In genomic region chr17:3115380-3115974, GRCm38 (mm10) we compare ENCODE assay signal across 7 mouse cellular contexts. TPM values are rescaled to one million over a fixed set of nuclear protein-coding genes. Genes with fewer than 3 reads are reported as not detected.
DNase-seq lines count a peak whose midpoint lies in the region; ATAC-seq and TF ChIP-seq lines count a peak whose summit lies in the region.

No protein-coding gene starts in this region.

- H3K4me1 ChIP-seq in hindbrain, postnatal 0 days (ENCODE audit: insufficient read depth, low read length) = peaks cover 10% of the 10 kb centered on the region
- H3K4me1 ChIP-seq in midbrain, embryonic 10.5 days = peaks cover 31% of the 10 kb centered on the region

- 1% methylated on average over 36 of the region's 47 CpGs for WGBS in hindbrain, postnatal 0 days
- WGBS in midbrain, embryonic 10.5 days = under 1% methylated on average over 45 of the region's 47 CpGs

- ATAC-seq in activated CD4-positive, CD25-positive, alpha-beta regulatory T cell, adult 4 months = peak; percentile 38
- peak; percentile 64 for ATAC-seq in hindbrain, postnatal 0 days

- 0 out of 2 replicates have a peak, but pooled peaks have one; percentile 4 for TF ChIP-seq CTCF in hindbrain, postnatal 0 days (IDR thresholded peaks at IDR 0.05; ENCODE audit: low read depth)

- H3K9ac ChIP-seq in hindbrain, postnatal 0 days (replicated peaks; ENCODE audit: low read length) = peak overlapping the region; percentile 96

- H3K9me3 ChIP-seq in hindbrain, postnatal 0 days (ENCODE audit: low read length) = no peaks in the 10 kb centered on the region
- H3K9me3 ChIP-seq in midbrain, embryonic 10.5 days (replicated peaks) = no peaks in the 10 kb centered on the region; the same call in 1 of the 2 replicates

- peak overlapping the region; percentile 98 for H3K27ac ChIP-seq in hindbrain, postnatal 0 days
- H3K27ac ChIP-seq in midbrain, embryonic 10.5 days (replicated peaks) = peak overlapping the region; percentile 99

- intact Hi-C loops in left cerebral cortex, postnatal 14 days (cut with DNase I) = loop anchor here (5.0 kb wide), 1 partner anchor 87 kb away; no protein-coding TSS in a partner anchor

- H3K4me3 ChIP-seq in hindbrain, postnatal 0 days (ENCODE audit: low read length) = peak overlapping the region; percentile 99
- H3K4me3 ChIP-seq in midbrain, embryonic 10.5 days = peak overlapping the region; percentile 98

- H3K27me3 ChIP-seq in hindbrain, postnatal 0 days (ENCODE audit: insufficient read depth, low read length) = no peaks in the 10 kb centered on the region
- H3K27me3 ChIP-seq in midbrain, embryonic 10.5 days (ENCODE audit: low read depth, poor library complexity, severe bottlenecking) = no peaks in the 10 kb centered on the region

- H3K4me2 ChIP-seq in hindbrain, postnatal 0 days (ENCODE audit: low read depth, low read length) = peak overlapping the region; percentile 77

- peak; percentile 70 to 77 for DNase-seq in cerebellum, postnatal 10 days
- DNase-seq in frontal cortex, postnatal 10 days (ENCODE audit: low spot score in 2 of 2) = peak; percentile 71 to 75
- peak; percentile 55 for DNase-seq in hindbrain, postnatal 0 days (ENCODE audit: low spot score)
- peak; percentile 46 to 69 for DNase-seq in left cerebral cortex, postnatal 14 days (ENCODE audit: low spot score in 2 of 2)
- DNase-seq in midbrain, embryonic 10.5 days (ENCODE audit: low spot score) = peak; percentile 62
- DNase-seq in right cerebral cortex, postnatal 4 days = peak; percentile 58

- H3K36me3 ChIP-seq in hindbrain, postnatal 0 days (ENCODE audit: insufficient read depth, low read length) = no peaks in the 10 kb centered on the region
- peaks cover 32% of the 10 kb centered on the region for H3K36me3 ChIP-seq in midbrain, embryonic 10.5 days

RNA-seq across cellular contexts. Expression of gene Scaf8, which starts 0.7 kb away (rescaled TPM):
- 10 to 100 TPM; 23.7 to 24.2 TPM for polyA plus RNA-seq in activated CD4-positive, CD25-positive, alpha-beta regulatory T cell, adult 4 months (2017; shearing (Covaris generic))
- total RNA-seq in hindbrain, postnatal 0 days (2014; rRNA removed) = 38.9 and 42.8 TPM in 2 replicates
- polyA plus RNA-seq in hindbrain, postnatal 0 days (2015; fragmentation: Nextera tagmentation; extraction: Ambion mirVana) = 15.1 and 15.6 TPM in 2 replicates
- total RNA-seq in left cerebral cortex, postnatal 14 days (2021) = 10 to 100 TPM; 52.7 to 55.2 TPM
- 19.0 and 20.9 TPM in 2 replicates for polyA plus RNA-seq in midbrain, embryonic 10.5 days (2016; fragmentation: Nextera tagmentation; extraction: Ambion mirVana)

Comparison
In these comparisons a context has a peak if more than half of its experiments do, and no peak if none do; other contexts are left out.
1. Peak in every context shown above with its lines: DNase-seq, ATAC-seq, H3K4me3 ChIP-seq and H3K27ac ChIP-seq.